Mouse (Mus musculus) small intestine, adult 2 months (tissue): ENCODE data around the gene Tbck. TPM values are rescaled to one million over a fixed set of nuclear protein-coding genes. Genes with fewer than 3 reads are reported as not detected.

Experiments
- H3K27ac ChIP-seq: fragments of 200-500 bp; 2 replicates; pipeline ENCODE4 v1.5.1; 2012; ENCODE audit warnings: low read depth, low read length, control low read depth, inconsistent platforms; ENCODE audit not compliant: insufficient read depth
- H3K27me3 ChIP-seq: fragments of 200-500 bp; 2 replicates; pipeline ENCODE4 v1.6.1; 2012; ENCODE audit warnings: mild to moderate bottlenecking, moderate library complexity, low read length, inconsistent platforms; ENCODE audit not compliant: control insufficient read depth, insufficient read depth
- H3K36me3 ChIP-seq: fragments of 200-500 bp; 2 replicates; pipeline ENCODE4 v1.6.1; 2012; ENCODE audit warnings: mild to moderate bottlenecking, low read length, control low read depth, inconsistent platforms; ENCODE audit not compliant: control insufficient read depth, insufficient read depth
- H3K4me1 ChIP-seq: fragments of 200-500 bp; 2 replicates; pipeline ENCODE4 v1.6.1; 2012; ENCODE audit warnings: low read length, inconsistent platforms, mixed read lengths; ENCODE audit not compliant: control insufficient read depth, insufficient read depth, insufficient read length
- H3K4me3 ChIP-seq: fragments of 200-500 bp; 2 replicates; pipeline ENCODE4 v1.5.1; 2012; ENCODE audit warnings: low read depth, mild to moderate bottlenecking, control low read depth, inconsistent platforms, low read length, moderate library complexity
- CTCF ChIP-seq: fragments of 200-500 bp; IDR thresholded peaks from 2 replicates; pipeline ENCODE4 v1.5.1; 2012; ENCODE audit warnings: low read depth, mild to moderate bottlenecking, control low read depth, inconsistent platforms, low read length, moderate library complexity, mixed read lengths; ENCODE audit not compliant: insufficient replicate concordance, insufficient read length; ENCODE audit errors: extremely low read depth
- POLR2A ChIP-seq: fragments of 200-500 bp; IDR thresholded peaks from 2 replicates; pipeline ENCODE4 v1.6.1; 2012; ENCODE audit warnings: low read depth, mild to moderate bottlenecking, control low read depth, inconsistent platforms, low read length, moderate library complexity
- WGBS: fragments of 180-500 bp; shearing (Covaris S2); methylation state at CpG from one replicate; pipeline ENCODE4 v1.1.7; 2018; 5-methylcytosine and 5-hydroxymethylcytosine counted together
- polyA plus RNA-seq: library from polyadenylated mRNA; depleted of rRNA; stranded (reverse); fragments of >200 nt; gene quantifications from 2 replicates; pipeline ENCODE4 v1.2.3, GENCODE M21; 2012

The Tbck gene
- polyA plus RNA-seq, 1 experiment = 2.7 TPM

DNA sequence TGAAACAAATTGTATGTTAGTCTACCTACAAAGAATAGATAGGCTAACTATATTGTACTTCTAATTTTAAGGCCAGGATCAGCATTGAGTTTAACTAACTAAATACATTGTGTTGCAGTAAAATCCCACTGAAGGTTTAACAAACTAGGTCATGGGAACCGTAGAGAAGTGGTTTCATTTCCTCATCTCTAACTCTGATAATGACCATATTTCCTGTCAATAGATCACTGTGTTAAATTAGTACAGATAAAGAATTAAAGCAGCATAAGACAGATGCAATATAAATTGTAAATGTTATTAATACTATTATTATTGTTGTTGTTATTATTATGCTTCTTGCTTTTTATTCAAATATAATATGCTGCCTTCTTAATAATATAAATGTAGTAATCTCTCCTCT lies 72.3 kb downstream of the Tbck start:
- no peak for TF ChIP-seq POLR2A
- no peak for TF ChIP-seq CTCF
- no peaks in the 10 kb centered on the region for H3K27me3 ChIP-seq
- 50% methylated on average over 1 of the region's 1 CpGs for WGBS

DNA sequence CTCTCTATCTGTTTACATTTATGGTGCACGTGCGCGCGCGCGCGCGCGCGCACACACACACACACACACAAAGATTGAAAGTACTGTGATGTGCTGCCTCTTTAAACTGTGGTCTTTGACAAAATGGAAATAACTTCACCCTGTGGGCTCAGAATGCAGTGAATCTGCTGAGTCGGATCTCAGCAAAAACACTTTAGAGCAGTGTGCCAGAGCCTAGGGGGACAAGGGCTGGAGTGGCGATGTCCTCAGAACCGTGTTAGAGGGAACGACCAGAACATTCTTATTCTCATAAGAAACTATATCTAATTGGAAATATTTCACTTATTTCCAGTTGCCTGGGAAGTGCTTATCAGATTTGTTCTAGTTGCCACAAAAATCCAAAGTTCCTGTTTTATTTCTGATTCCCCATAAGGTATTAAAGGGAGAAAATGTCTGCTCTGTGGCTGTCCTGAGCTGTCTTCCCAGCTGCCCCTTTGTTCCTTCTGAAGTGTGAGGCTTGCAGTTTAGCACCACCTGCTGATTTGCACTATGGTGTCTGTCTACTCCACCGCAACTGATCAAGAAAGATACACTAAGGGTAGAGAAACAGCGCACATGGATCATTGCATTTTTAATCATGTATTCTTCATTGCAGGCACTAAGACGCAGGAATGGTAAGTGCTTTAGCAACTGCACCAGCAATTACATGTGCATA lies 82.2 kb downstream of the Tbck start:
- no peak for TF ChIP-seq CTCF
- no peak for TF ChIP-seq POLR2A
- H3K4me3 ChIP-seq = no peak overlapping the region
- 95% methylated on average over 17 of the region's 17 CpGs for WGBS
- no peaks in the 10 kb centered on the region for H3K4me1 ChIP-seq
- peaks cover 10% of the 10 kb centered on the region for H3K36me3 ChIP-seq
- H3K27me3 ChIP-seq = no peaks in the 10 kb centered on the region
- no peak overlapping the region for H3K27ac ChIP-seq

More for the DNA sequence above, 72.3 kb downstream of the Tbck start:
- Histone ChIP-seq H3K27ac (no peak overlapping the region), H3K4me3 (no peak overlapping the region), H3K4me1 (no peaks in the 10 kb centered on the region), H3K36me3 (peaks cover 16% of the 10 kb centered on the region)

- H3K27ac ChIP-seq = no peak overlapping the region
- H3K4me1 ChIP-seq = no peaks in the 10 kb centered on the region
- no peak for TF ChIP-seq POLR2A
- TF ChIP-seq CTCF = no peak
- H3K4me3 ChIP-seq = no peak overlapping the region
- WGBS = 95% methylated on average over 7 of the region's 7 CpGs
- no peaks in the 10 kb centered on the region for H3K27me3 ChIP-seq
- peaks cover 11% of the 10 kb centered on the region for H3K36me3 ChIP-seq
Measured at GRCm38 (mm10) chr3:132772054-132772453, 88.1 kb downstream of the Tbck start.

- TF ChIP-seq CTCF (no peak), POLR2A (no peak)
- Histone ChIP-seq H3K27ac (no peak overlapping the region), H3K4me1 (no peaks in the 10 kb centered on the region), H3K27me3 (no peaks in the 10 kb centered on the region), H3K36me3 (peaks cover 5% of the 10 kb centered on the region; the same call in 1 of the 2 replicates), H3K4me3 (no peak overlapping the region)
- 92% methylated on average over 7 of the region's 7 CpGs for WGBS
Measured at GRCm38 (mm10) chr3:132776686-132777085, 92.7 kb downstream of the Tbck start.

DNA sequence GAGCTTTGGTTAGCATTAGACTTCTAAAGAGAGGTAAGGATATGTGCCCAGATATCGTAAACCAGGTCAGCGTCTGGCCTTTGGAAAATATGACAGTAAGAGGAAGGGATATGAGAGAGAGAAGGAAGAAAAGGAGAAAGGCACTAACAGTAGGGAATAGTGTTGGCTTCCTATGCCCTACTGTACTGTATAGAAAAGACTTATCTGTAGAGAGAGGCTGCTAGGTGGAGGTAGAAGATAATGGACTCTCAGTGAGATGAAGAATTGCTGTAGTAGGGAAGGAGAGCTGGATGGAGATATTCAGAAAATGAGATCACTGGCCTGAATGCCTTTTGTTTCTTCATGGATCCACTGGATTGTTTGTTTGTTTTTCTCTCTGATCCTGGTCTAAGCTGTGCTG lies 97.2 kb downstream of the Tbck start:
- TF ChIP-seq POLR2A = no peak
- no peak for TF ChIP-seq CTCF

DNA sequence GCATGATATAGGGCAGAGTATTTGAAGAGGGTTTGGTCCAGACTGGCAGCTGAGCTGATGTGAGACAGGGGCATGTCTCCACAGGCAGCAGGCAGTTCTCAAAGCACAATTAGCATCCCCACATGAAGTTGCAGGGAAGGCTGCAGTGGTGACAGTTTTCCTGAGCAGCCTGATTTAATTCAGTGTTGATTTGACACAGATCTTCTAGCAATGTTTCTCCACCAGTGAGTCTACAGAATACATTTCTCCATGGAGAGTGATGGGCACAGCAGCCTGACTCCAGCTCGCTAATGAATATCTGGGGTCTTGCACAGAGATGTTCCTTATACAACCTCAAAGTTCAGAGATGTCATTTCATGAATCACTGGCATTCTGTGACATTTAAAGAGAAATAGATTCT lies 99.1 kb downstream of the Tbck start:
- peaks cover 3% of the 10 kb centered on the region for H3K36me3 ChIP-seq
- TF ChIP-seq CTCF (no peak), POLR2A (no peak)
- no peak overlapping the region for H3K27ac ChIP-seq
- no peaks in the 10 kb centered on the region for H3K27me3 ChIP-seq
- 97% methylated on average over 1 of the region's 1 CpGs for WGBS
- H3K4me1 ChIP-seq = no peaks in the 10 kb centered on the region
- H3K4me3 ChIP-seq = no peak overlapping the region

More for the DNA sequence above, 97.2 kb downstream of the Tbck start:
- H3K4me3 ChIP-seq = no peak overlapping the region
- no peaks in the 10 kb centered on the region for H3K27me3 ChIP-seq
- peaks cover 5% of the 10 kb centered on the region; the same call in 1 of the 2 replicates for H3K36me3 ChIP-seq
- H3K4me1 ChIP-seq = no peaks in the 10 kb centered on the region
- 97% methylated on average over 2 of the region's 2 CpGs for WGBS
- H3K27ac ChIP-seq = no peak overlapping the region

- peaks cover 3% of the 10 kb centered on the region for H3K36me3 ChIP-seq
- H3K27ac ChIP-seq = no peak overlapping the region
- WGBS = 83% methylated on average over 6 of the region's 6 CpGs
- no peak overlapping the region for H3K4me3 ChIP-seq
- H3K27me3 ChIP-seq = no peaks in the 10 kb centered on the region
- H3K4me1 ChIP-seq = no peaks in the 10 kb centered on the region
- TF ChIP-seq CTCF (no peak), POLR2A (no peak)
Measured at GRCm38 (mm10) chr3:132784732-132785131, 100.8 kb downstream of the Tbck start.
